In genomic region chr14:122255562-122256260, GRCm38 (mm10) we compare ENCODE assay signal across 10 mouse cellular contexts.
DNase-seq lines count a peak whose midpoint lies in the region; ATAC-seq and TF ChIP-seq lines count a peak whose summit lies in the region.
"Had no signal": no experiment of that assay in that cellular context is flagged by ENCODE, and none has a peak within 500 bp of the region (broad histone marks: within the 10 kb centered on the region; RNA-seq: fewer than 3 reads in every experiment).

No protein-coding gene starts in this region.

- H3K4me2 ChIP-seq in heart, embryonic 12.5 days, result peak overlapping the region; percentile 50
- peak overlapping the region; percentile 36 for H3K4me2 ChIP-seq in hindbrain, embryonic 14.5 days (replicated peaks)
- H3K4me2 ChIP-seq in midbrain, postnatal 0 days (ENCODE audit: low read depth, low read length, poor library complexity, severe bottlenecking), result peak overlapping the region; percentile 15; the same call in 1 of the 2 replicates
- H3K4me2 ChIP-seq: lung, embryonic 14.5 days had no signal

- peaks cover 9% of the 10 kb centered on the region for H3K4me1 ChIP-seq in heart, embryonic 12.5 days (replicated peaks)
- H3K4me1 ChIP-seq in embryonic facial prominence, embryonic 10.5 days, result peaks cover 12% of the 10 kb centered on the region
- peaks cover 13% of the 10 kb centered on the region for H3K4me1 ChIP-seq in hindbrain, embryonic 14.5 days (replicated peaks; ENCODE audit: control insufficient read depth, insufficient read depth, low read length)
- no peaks in the 10 kb centered on the region for H3K4me1 ChIP-seq in midbrain, postnatal 0 days (ENCODE audit: insufficient read depth, low read length)

- H3K27me3 ChIP-seq in heart, embryonic 12.5 days (replicated peaks), result peaks cover 49% of the 10 kb centered on the region
- peaks cover 69% of the 10 kb centered on the region for H3K27me3 ChIP-seq in embryonic facial prominence, embryonic 10.5 days (replicated peaks; ENCODE audit: low read depth, poor library complexity, severe bottlenecking)
- peaks cover 47% of the 10 kb centered on the region for H3K27me3 ChIP-seq in hindbrain, embryonic 14.5 days (ENCODE audit: control insufficient read depth, insufficient read depth, low read length)
- H3K27me3 ChIP-seq in midbrain, postnatal 0 days (ENCODE audit: insufficient read depth, low read length), result peaks cover 32% of the 10 kb centered on the region

- ATAC-seq in heart, embryonic 12.5 days (ENCODE audit: insufficient number of reproducible peaks, low FRiP score), result no peak
- ATAC-seq in hindbrain, embryonic 14.5 days (ENCODE audit: low FRiP score), result no peak
- no peak for ATAC-seq in midbrain, postnatal 0 days (ENCODE audit: low FRiP score)
- ATAC-seq in erythroblast, adult 5-6 weeks (replicated peaks; ENCODE audit: low FRiP score, poor library complexity, severe bottlenecking), result no peak

- TF ChIP-seq CTCF in midbrain, postnatal 0 days (IDR thresholded peaks at IDR 0.05), result no peak

- no peaks in the 10 kb centered on the region for H3K36me3 ChIP-seq in heart, embryonic 12.5 days
- no peaks in the 10 kb centered on the region for H3K36me3 ChIP-seq in embryonic facial prominence, embryonic 10.5 days (replicated peaks)
- no peaks in the 10 kb centered on the region for H3K36me3 ChIP-seq in hindbrain, embryonic 14.5 days (replicated peaks; ENCODE audit: control insufficient read depth, insufficient read depth)
- H3K36me3 ChIP-seq in midbrain, postnatal 0 days (ENCODE audit: insufficient read depth, low read length), result no peaks in the 10 kb centered on the region

- DNase-seq in heart, postnatal 4 days, result no peak
- DNase-seq in embryonic facial prominence, embryonic 10.5 days (ENCODE audit: low spot score), result no peak
- DNase-seq in hindbrain, embryonic 14.5 days (ENCODE audit: low spot score), result no peak
- no peak for DNase-seq in midbrain, postnatal 0 days (ENCODE audit: low spot score)
- DNase-seq in urinary bladder, postnatal 25 days (ENCODE audit: low spot score), result no peak
- DNase-seq in spleen, postnatal 10 days (ENCODE audit: low spot score in 2 of 2), result no peak
- DNase-seq: kidney, adult 9 months; lung, embryonic 14.5 days had no signal

- H3K4me3 ChIP-seq in heart, embryonic 12.5 days, result peak overlapping the region; percentile 25
- H3K4me3 ChIP-seq in embryonic facial prominence, embryonic 10.5 days, result peak overlapping the region; percentile 29; the same call in 1 of the 2 replicates
- no peak overlapping the region for H3K4me3 ChIP-seq in hindbrain, embryonic 14.5 days (replicated peaks; ENCODE audit: low read length)
- H3K4me3 ChIP-seq in midbrain, postnatal 0 days (ENCODE audit: low read depth, low read length), result no peak overlapping the region

- no peak overlapping the region for H3K9ac ChIP-seq in heart, embryonic 12.5 days
- no peak overlapping the region for H3K9ac ChIP-seq in hindbrain, embryonic 14.5 days
- H3K9ac ChIP-seq in midbrain, postnatal 0 days (replicated peaks; ENCODE audit: low read length, poor library complexity, severe bottlenecking), result no peak overlapping the region
- H3K9ac ChIP-seq: lung, embryonic 14.5 days had no signal

- H3K27ac ChIP-seq in heart, embryonic 12.5 days (ENCODE audit: poor library complexity, severe bottlenecking), result no peak overlapping the region
- H3K27ac ChIP-seq in embryonic facial prominence, embryonic 10.5 days (replicated peaks), result no peak overlapping the region
- peak overlapping the region; percentile 15; the same call in 1 of the 2 replicates for H3K27ac ChIP-seq in hindbrain, embryonic 14.5 days
- H3K27ac ChIP-seq in midbrain, postnatal 0 days (ENCODE audit: low read depth, low read length), result no peak overlapping the region

- 9% methylated on average over 21 of the region's 21 CpGs for WGBS in heart, embryonic 12.5 days
- WGBS in embryonic facial prominence, embryonic 10.5 days, result 5% methylated on average over 21 of the region's 21 CpGs
- 5% methylated on average over 21 of the region's 21 CpGs for WGBS in hindbrain, embryonic 14.5 days
- 13% methylated on average over 21 of the region's 21 CpGs for WGBS in midbrain, postnatal 0 days

- H3K9me3 ChIP-seq in heart, embryonic 12.5 days (replicated peaks), result no peaks in the 10 kb centered on the region
- no peaks in the 10 kb centered on the region for H3K9me3 ChIP-seq in embryonic facial prominence, embryonic 10.5 days
- no peaks in the 10 kb centered on the region for H3K9me3 ChIP-seq in hindbrain, embryonic 14.5 days (ENCODE audit: control insufficient read depth, low read length)
- H3K9me3 ChIP-seq in midbrain, postnatal 0 days (ENCODE audit: low read length), result no peaks in the 10 kb centered on the region

Comparison
In these comparisons a context has a peak if more than half of its experiments do, and no peak if none do; other contexts are left out.
1. H3K4me3 ChIP-seq: peak in heart, embryonic 12.5 days (single experiment) and embryonic facial prominence, embryonic 10.5 days (single experiment); none in hindbrain, embryonic 14.5 days (single experiment) and midbrain, postnatal 0 days (single experiment).
2. Peak in every context shown above with its lines, with median percentiles within 50 percentile points of each other: H3K4me2 ChIP-seq.